Mouse (Mus musculus) MEL (cell line): ENCODE results near the gene Prdm10. TPM values are rescaled to one million over a fixed set of nuclear protein-coding genes. Genes with fewer than 3 reads are reported as not detected.

Experiments used
- DNase-seq: peaks from one replicate; pipeline ENCODE4 v3.0.0; 2011; ENCODE audit warnings: low read depth, low spot score
- H3K27ac ChIP-seq: 2 replicates; pipeline ENCODE4 v1.5.1; 2012; ENCODE audit warnings: low read depth, mild to moderate bottlenecking, control low read depth, low read length, moderate library complexity; ENCODE audit not compliant: control insufficient read depth
- H3K27me3 ChIP-seq, 2 experiments: fragments of 150-350 bp in 1 of 2; sonication (generic) in 1 of 2; 2 replicates each; pipeline ENCODE4 v1.6.1; 2012; ENCODE audit warnings: low read length in 2 of 2, mild to moderate bottlenecking in 2 of 2, improper control_type of control experiment in 1 of 2, moderate library complexity in 1 of 2; ENCODE audit not compliant: insufficient read depth in 2 of 2, control insufficient read depth in 1 of 2
- H3K36me3 ChIP-seq, 2 experiments: 2 replicates each; pipeline ENCODE4 v1.6.1; 2012 to 2014; ENCODE audit warnings: low read length in 2 of 2, improper control_type of control experiment in 1 of 2, inconsistent platforms in 1 of 2, mild to moderate bottlenecking in 1 of 2; ENCODE audit not compliant: insufficient read depth in 2 of 2, control insufficient read depth in 1 of 2
- H3K4me1 ChIP-seq, 2 experiments: fragments of 150-350 bp in 1 of 2; sonication (generic) in 1 of 2; 2 replicates each; pipeline ENCODE4 v1.6.1; 2012; ENCODE audit warnings: low read length in 2 of 2, improper control_type of control experiment in 1 of 2, mild to moderate bottlenecking in 1 of 2; ENCODE audit not compliant: insufficient read depth in 2 of 2, control insufficient read depth in 1 of 2
- H3K4me3 ChIP-seq, 2 experiments: fragments of 150-350 bp in 1 of 2; sonication (generic) in 1 of 2; 2 replicates each; pipeline ENCODE4 v1.5.1; 2012; ENCODE audit warnings: low read depth in 2 of 2, low read length in 2 of 2, mild to moderate bottlenecking in 2 of 2, moderate library complexity in 2 of 2, control low read depth in 1 of 2, improper control_type of control experiment in 1 of 2; ENCODE audit not compliant: control insufficient read depth in 1 of 2, insufficient read depth in 1 of 2
- H3K79me2 ChIP-seq: 2 replicates; pipeline ENCODE4 v1.6.1; 2012; ENCODE audit warnings: mild to moderate bottlenecking, low read length, moderate library complexity; ENCODE audit not compliant: control insufficient read depth, poor library complexity, insufficient read depth
- H3K9ac ChIP-seq: 2 replicates; pipeline ENCODE4 v1.6.1; 2012; ENCODE audit warnings: low read depth, mild to moderate bottlenecking, control low read depth, low read length, moderate library complexity; ENCODE audit not compliant: control insufficient read depth, poor library complexity, severe bottlenecking
- H3K9me3 ChIP-seq: fragments of 150-350 bp; sonication (generic); replicated peaks from 2 replicates; pipeline ENCODE4 v1.6.1; 2012; ENCODE audit warnings: mild to moderate bottlenecking, low read length, improper control_type of control experiment, moderate library complexity; ENCODE audit not compliant: insufficient read depth
- BHLHE40 ChIP-seq: IDR thresholded peaks from 2 replicates; pipeline ENCODE4 v1.6.1; 2012; ENCODE audit warnings: low read depth, mild to moderate bottlenecking, inconsistent platforms, low read length, improper control_type of control experiment, borderline replicate concordance
- CHD2 ChIP-seq: IDR thresholded peaks from 2 replicates; pipeline ENCODE4 v1.6.1; 2011; ENCODE audit warnings: low read length, improper control_type of control experiment
- ELF1 ChIP-seq: IDR thresholded peaks from 2 replicates; pipeline ENCODE4 v1.6.1; 2014; ENCODE audit warnings: low read depth, mild to moderate bottlenecking, inconsistent platforms, low read length, improper control_type of control experiment, moderate library complexity
- EP300 ChIP-seq, 2 experiments: IDR thresholded peaks; 2 replicates each; pipeline ENCODE4 v1.6.1; 2011; ENCODE audit warnings: improper control_type of control experiment in 2 of 2, low read length in 2 of 2, low read depth in 1 of 2, mild to moderate bottlenecking in 1 of 2
- ETS1 ChIP-seq: IDR thresholded peaks from 2 replicates; pipeline ENCODE4 v1.6.1; 2012; ENCODE audit warnings: low read depth, mild to moderate bottlenecking, inconsistent platforms, low read length, improper control_type of control experiment, moderate library complexity
- GABPA ChIP-seq: IDR thresholded peaks from 2 replicates; pipeline ENCODE4 v1.6.1; 2012; ENCODE audit warnings: low read depth, mild to moderate bottlenecking, inconsistent platforms, low read length, improper control_type of control experiment, moderate library complexity
- HCFC1 ChIP-seq: IDR thresholded peaks from 2 replicates; pipeline ENCODE4 v1.6.1; 2012; ENCODE audit warnings: low read depth, mild to moderate bottlenecking, inconsistent platforms, low read length, improper control_type of control experiment, moderate library complexity
- MAFK ChIP-seq: IDR thresholded peaks from 2 replicates; pipeline ENCODE4 v1.6.1; 2011; ENCODE audit warnings: low read depth, mild to moderate bottlenecking, low read length, improper control_type of control experiment, borderline replicate concordance
- MAX ChIP-seq: IDR thresholded peaks from 2 replicates; pipeline ENCODE4 v1.6.1; 2011; ENCODE audit warnings: low read length, improper control_type of control experiment
- MAZ ChIP-seq: IDR thresholded peaks from 2 replicates; pipeline ENCODE4 v1.6.1; 2012; ENCODE audit warnings: low read depth, mild to moderate bottlenecking, inconsistent platforms, low read length, improper control_type of control experiment
- MYB ChIP-seq: IDR thresholded peaks from 2 replicates; pipeline ENCODE4 v1.6.1; 2011; ENCODE audit warnings: mild to moderate bottlenecking, low read depth, low read length, improper control_type of control experiment
- MYC ChIP-seq: IDR thresholded peaks from 2 replicates; pipeline ENCODE4 v1.6.1; 2011; ENCODE audit warnings: low read depth, mild to moderate bottlenecking, low read length, improper control_type of control experiment, moderate library complexity
- POLR2AphosphoS2 ChIP-seq: IDR thresholded peaks from 2 replicates; pipeline ENCODE4 v1.6.1; 2011; ENCODE audit warnings: low read length, improper control_type of control experiment
- RCOR1 ChIP-seq: IDR thresholded peaks from 2 replicates; pipeline ENCODE4 v1.6.1; 2012; ENCODE audit warnings: low read depth, mild to moderate bottlenecking, inconsistent platforms, low read length, improper control_type of control experiment
- SIN3A ChIP-seq: IDR thresholded peaks from 2 replicates; pipeline ENCODE4 v1.6.1; 2012; ENCODE audit warnings: low read length, improper control_type of control experiment, inconsistent platforms
- SMC3 ChIP-seq: IDR thresholded peaks from 2 replicates; pipeline ENCODE4 v1.6.1; 2011; ENCODE audit warnings: low read depth, low read length, improper control_type of control experiment
- TCF12 ChIP-seq: IDR thresholded peaks from 2 replicates; pipeline ENCODE4 v1.6.1; 2014; ENCODE audit warnings: low read depth, mild to moderate bottlenecking, inconsistent platforms, low read length, improper control_type of control experiment, moderate library complexity
- ZC3H11A ChIP-seq: IDR thresholded peaks from 2 replicates; pipeline ENCODE4 v1.6.1; 2012; ENCODE audit warnings: low read depth, mild to moderate bottlenecking, inconsistent platforms, low read length, improper control_type of control experiment
- polyA plus RNA-seq, 2 experiments: library from polyadenylated mRNA; stranded (reverse) in 1 of 2; unstranded in 1 of 2; fragments of >175 nt in 1 of 2; fragments of >200 nt in 1 of 2; gene quantifications; 2 replicates each; pipeline versions ENCODE4 v1.2.1 to v1.2.4; 2012; ENCODE audit warnings: low replicate concordance in 2 of 2, low read depth in 1 of 2; ENCODE audit not compliant: insufficient read length in 2 of 2, insufficient read depth in 1 of 2, missing spikeins in 1 of 2
- total RNA-seq: library from RNA; depleted of rRNA; stranded (reverse); fragments of 300-350 nt; gene quantifications from 2 replicates; pipeline ENCODE4 v1.2.3, GENCODE M21; 2012

Prdm10 gene
- total and polyA plus RNA-seq, 3 experiments = 3.4 to 8.7 TPM; not detected in 1

GRCm38 (mm10) chr9:31236079-31236478 lies 44.3 kb upstream of the Prdm10 start:
- TF ChIP-seq POLR2AphosphoS2 (no peak), EP300 (IDR thresholded peaks at IDR 0.05; ENCODE audit: low read depth in 1 of 2, low read length in 2 of 2) (no peak), ETS1 (no peak)

GRCm38 (mm10) chr9:31238526-31238925 lies 41.8 kb upstream of the Prdm10 start:
- no peak overlapping the region for H3K4me3 ChIP-seq
- no peak for DNase-seq
- no peak overlapping the region for H3K9ac ChIP-seq
- no peak overlapping the region for H3K27ac ChIP-seq
- H3K27me3 ChIP-seq = no peaks in the 10 kb centered on the region
- peaks cover 7 to 9% of the 10 kb centered on the region in 2 experiments; a peak in 3 of 4 replicates for H3K4me1 ChIP-seq
- no peaks in the 10 kb centered on the region for H3K9me3 ChIP-seq
- peaks cover 0 to 9% of the 10 kb centered on the region in 2 experiments; a peak in 2 of 4 replicates for H3K36me3 ChIP-seq
- TF ChIP-seq HCFC1 = no peak
- no peak for TF ChIP-seq CHD2
- no peak for TF ChIP-seq ZC3H11A
- no peak for TF ChIP-seq MYB
- TF ChIP-seq RCOR1 = no peak
- TF ChIP-seq SIN3A = no peak
- TF ChIP-seq MYC = no peak
- TF ChIP-seq EP300 (IDR thresholded peaks at IDR 0.05; ENCODE audit: low read depth in 1 of 2, low read length in 2 of 2) = no peak
- no peak for TF ChIP-seq GABPA
- no peak for TF ChIP-seq TCF12
- TF ChIP-seq MAZ = no peak
- TF ChIP-seq MAX = no peak
- no peak for TF ChIP-seq ELF1
- no peak for TF ChIP-seq SMC3
- TF ChIP-seq BHLHE40 = no peak
- TF ChIP-seq MAFK = no peak
- no peaks in the 10 kb centered on the region for H3K79me2 ChIP-seq

More at GRCm38 (mm10) chr9:31236079-31236478, 44.3 kb upstream of the Prdm10 start:
- Histone ChIP-seq H3K79me2 (no peaks in the 10 kb centered on the region), H3K9ac (no peak overlapping the region), H3K27me3 (no peaks in the 10 kb centered on the region), H3K36me3 (peaks cover 0 to 9% of the 10 kb centered on the region in 2 experiments; a peak in 2 of 4 replicates), H3K4me1 (peaks cover 7 to 9% of the 10 kb centered on the region in 2 experiments; a peak in 3 of 4 replicates), H3K27ac (no peak overlapping the region), H3K4me3 (no peak overlapping the region), H3K9me3 (no peaks in the 10 kb centered on the region)
- DNase-seq = no peak
